Mouse (Mus musculus): Measurements from ENCODE around the gene Gm49403.

Gene Gm49403

DNA sequence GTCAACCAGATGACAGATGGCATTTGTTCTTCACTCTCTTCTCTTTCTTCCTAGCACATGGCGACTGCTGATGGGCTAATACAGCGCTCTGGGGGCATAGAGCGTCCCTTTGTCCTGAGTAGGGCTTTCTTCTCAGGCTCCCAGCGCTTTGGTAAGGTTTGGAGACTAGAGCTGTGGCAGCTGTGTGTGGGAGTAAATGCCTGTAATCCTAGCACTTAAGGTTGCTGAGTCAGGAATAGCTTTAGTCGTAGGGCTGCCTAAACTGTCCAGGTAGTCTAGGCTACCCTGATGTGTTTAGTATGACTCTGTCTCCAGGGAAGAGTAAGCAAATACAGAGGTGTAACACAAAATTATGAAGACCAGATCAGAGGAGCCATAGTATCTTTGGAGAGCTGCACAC is 28.1 kb downstream of the Gm49403 start:
- DNase-seq (ENCODE audit: low spot score), result no peak

DNA sequence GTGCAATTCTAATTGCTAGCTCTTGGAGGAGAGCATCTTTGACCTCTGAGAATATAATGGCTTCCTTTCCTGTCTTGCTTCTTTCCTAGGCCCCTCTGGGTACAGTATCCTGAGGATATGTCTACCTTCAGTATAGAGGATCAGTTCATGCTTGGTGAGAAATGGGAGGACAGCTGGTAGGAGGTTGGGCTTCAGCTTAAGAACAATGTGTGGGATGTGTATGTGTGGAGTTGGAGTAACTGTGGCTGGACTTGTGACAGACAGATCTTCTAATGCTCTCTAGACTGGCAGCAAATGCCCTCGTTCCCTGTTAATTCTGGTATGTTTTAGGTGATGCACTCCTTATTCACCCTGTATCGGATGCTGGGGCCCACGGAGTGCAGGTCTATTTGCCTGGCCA is 30.5 kb downstream of the Gm49403 start:
- no peak for DNase-seq (ENCODE audit: low spot score)

DNA sequence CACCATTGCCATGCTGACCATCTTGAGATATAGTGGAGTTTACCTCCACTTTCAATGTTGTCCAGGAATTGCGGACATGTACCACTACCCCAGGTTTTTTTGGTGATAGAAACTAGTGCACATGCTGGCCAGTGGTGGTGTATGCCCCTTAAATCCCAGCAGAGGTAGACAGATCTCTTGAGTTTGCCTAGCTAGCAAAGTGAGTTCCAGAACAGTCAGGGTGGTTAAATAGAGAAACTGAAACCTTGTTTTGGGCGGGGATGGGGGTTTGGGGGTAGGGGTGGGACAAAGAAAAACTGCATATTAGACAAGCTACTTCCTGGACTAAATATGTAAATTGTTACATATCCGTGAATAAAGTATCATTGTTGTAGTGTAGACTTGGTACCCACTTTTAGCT is 35.3 kb downstream of the Gm49403 start:
- no peak for DNase-seq (ENCODE audit: low spot score)

DNA sequence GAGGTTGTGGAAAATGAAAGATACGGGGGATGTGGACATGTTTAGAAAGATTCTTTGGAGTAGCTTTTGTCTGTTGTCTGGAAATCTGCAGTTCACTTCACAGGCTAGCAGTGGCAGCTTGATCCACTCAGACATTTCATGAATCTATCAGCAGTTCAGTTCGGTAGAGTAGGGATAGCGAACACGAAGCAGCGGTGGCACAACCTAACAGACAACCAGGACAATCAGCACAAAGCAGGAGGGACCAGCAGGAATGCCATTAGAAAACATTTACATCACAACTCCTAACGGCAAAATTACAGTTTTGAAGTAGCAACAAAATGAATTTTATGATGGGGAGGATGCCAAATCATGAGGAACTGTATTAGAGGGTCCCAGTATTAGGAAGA is 35.9 kb downstream of the Gm49403 start:
- DNase-seq (ENCODE audit: low spot score), result no peak

DNA sequence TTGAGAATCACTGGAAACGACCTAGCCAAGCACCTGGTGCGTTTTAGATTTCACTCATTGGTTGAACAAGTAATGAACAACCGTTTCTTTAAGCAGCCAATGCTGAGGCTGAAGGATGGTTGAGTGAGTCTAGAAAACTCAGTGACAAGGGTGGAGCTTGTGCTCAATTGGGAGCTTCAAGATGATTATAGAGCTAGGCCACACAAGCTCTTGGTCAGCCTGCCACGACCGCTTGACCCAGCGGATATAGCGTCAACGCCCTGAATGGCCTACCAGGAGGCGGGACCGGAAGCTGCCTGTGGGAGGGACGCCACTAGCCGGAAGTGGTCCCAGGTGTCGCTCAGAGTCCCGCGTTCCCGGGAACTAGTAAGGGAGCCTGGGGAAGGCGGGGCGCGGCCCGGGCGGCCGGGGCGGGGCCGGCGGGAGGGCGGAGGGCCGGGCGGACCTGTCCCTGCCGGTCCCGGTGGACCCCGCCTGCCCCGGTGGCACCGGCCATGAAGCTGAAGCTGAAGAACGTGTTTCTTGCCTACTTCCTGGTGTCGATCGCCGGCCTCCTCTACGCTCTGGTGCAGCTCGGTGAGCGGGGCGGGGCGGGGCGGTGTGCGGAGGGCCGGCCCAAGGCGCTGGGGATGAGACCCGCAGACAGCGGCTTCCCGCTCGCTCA is 36.5 kb downstream of the Gm49403 start, which contains the start of gene B3gat3:
B3gat3 (plus strand) TSS at position 302 of the 664 bp plus-strand sequence.
- peak; percentile 95 for DNase-seq (ENCODE audit: low spot score)

DNA sequence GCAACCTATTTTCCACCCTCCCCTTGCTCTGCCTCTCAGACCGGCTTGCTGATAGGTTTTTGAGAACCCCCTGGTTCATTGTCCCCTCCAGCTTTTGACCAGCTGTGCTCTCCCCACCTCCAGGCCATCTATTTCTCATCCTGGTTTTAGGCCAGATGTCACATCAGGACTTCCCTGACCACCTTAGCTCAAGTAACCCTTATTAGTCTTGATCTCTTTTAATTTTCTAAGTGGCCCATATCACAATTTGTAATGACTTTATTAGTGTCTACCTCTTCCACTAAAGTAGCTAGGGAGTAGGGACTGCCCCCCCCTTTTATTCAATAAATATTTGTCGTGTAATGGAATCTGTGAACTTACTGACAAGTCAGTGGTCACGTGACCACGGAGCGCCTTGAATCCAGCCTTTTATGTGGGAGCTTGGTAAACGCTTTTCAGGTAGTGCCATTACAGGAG is 37.1 kb downstream of the Gm49403 start:
- no peak for DNase-seq (ENCODE audit: low spot score)

DNA sequence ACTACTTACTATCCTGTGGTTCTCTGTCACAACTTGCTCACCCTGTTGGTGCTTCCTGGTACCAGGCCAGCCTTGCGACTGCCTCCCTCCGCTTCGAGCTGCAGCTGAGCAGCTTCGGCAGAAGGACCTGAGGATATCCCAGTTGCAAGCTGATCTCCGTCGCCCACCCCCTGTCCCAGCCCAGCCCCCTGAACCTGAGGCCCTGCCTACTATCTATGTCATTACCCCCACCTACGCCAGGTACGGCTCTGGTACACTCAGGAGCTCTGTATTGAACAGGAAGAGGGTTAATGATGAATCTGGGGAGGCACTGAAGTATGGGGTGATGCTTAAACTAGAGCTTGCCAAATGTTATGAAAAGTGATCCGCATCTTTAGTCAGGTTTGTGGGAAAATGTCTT is 38.0 kb downstream of the Gm49403 start:
- DNase-seq (ENCODE audit: low spot score), result no peak

DNA sequence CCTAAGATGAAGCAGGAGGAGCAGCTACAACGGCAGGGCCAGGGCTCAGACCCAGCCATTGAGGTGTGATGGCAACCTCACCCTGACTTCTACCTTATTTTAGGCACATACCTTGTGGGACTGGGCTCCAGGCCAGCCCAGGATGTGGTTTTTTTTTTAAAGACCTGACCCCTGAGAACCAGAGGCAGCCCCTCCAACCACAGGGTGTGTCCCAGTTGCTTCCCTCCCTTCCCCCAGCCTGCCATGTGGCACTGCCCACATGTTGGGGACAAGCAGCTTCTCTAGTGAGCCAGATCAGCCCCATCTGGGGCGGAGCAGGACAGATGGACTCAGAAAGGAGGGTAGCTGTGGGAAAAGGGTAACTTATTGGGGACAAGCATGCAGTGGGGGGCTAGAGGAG is 43.0 kb downstream of the Gm49403 start:
- no peak for DNase-seq (ENCODE audit: low spot score)

DNA sequence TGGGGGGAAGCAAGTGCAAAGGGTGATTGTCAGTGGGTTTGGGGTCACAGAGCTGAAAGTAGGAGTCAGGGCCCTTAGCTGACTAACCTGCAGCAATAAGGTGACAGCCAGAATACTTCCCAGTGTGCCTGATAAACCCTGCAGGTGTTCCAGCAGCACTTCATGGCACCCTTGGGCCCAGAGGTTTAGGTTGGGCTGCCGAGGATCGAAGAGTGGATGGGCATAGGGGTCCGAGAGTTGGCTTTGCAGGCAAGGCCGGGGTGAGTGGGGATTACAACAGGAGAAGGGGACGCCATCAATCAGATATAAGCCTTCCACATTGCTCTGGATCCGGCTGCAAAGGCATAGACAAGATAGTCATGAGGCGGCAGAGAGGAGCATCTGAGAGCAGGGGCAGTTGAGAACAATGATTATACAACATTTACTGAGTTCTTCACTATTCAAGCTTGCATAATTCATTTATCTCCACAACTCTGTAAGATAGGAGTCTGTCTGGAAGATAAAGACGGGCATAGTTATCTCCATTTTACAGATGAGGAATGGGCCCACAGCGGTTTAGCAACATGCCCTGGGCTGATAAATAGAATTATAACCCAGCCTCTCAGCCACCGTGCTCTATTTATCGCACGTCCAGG is 44.3 kb downstream of the Gm49403 start:
- no peak for DNase-seq (ENCODE audit: low spot score)

DNA sequence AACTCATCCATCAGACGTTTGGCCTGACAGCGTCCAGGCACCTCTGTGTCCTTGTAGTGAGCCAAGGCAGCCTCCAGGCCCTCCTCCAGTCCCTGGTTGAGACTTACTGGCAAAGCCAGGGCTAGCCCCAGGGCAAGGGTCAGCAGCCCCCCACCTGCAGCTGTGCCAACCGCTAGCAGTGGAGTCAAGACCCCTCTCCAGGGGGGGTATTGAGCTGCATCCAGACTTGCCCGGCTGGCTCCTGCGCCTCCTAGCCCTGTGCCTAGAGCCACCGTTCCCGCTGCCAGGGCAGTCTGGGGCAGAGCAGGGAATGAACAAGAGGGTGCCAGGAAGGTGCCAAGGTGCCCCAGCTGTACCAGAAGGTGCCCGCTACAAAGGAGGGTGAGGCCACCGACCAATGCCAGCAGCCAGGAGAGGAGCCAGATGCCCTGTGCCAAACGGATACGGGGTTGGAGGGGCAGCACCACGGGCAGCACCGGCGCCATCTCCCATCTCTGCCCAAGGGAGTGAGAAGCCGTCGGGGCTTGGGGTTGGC is 45.0 kb downstream of the Gm49403 start:
- DNase-seq (ENCODE audit: low spot score), result no peak

DNA sequence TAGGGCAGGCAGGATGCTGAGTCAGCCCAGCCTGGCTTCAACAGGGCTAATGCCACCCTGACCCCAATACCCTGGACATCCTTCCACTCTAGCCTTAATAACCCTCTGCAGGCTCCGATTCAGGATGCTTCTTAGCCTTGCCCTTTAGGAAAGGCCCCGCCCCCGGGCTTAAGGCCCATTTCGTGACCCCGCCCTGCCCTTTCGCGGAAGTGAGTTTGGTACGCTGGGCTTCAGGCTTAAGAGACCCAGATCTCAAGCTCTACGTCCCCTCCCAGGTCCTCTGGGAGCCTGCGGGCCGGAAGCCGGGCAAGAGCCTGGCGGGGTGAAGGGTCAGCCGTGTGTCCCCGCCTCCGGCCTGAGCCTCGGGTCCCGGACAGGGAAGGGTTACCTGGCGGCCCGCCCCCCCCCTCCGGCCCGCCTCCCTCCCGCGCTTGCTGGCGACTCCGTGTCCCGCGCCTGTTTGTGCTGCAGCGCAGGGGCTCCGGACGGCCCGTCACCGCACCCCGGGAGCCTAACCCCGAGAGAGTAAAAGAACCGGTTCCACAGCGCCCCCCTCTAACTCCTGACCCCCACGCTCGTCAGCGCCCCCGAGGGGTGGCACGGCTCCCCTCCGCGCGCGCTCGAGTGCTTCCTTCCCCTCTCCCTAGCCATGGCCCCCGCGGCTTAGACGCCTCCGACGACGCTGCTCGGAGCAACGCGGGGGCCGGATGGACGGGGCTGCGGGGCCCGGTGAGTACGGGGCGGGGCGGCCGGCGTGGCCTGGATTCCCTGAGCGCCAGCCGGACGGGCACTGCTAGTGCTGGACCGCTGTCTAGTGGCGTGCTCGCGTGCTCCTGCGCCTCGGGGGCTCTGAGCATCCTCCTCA is 45.7 kb downstream of the Gm49403 start, which contains the start of the genes Rom1 and Eml3:
Rom1 (minus strand) TSS at position 133 of the 865 bp plus-strand sequence.
Eml3 (plus strand) TSS at position 329 of the 865 bp plus-strand sequence.
- DNase-seq (ENCODE audit: low spot score), result peak; percentile 77

DNA sequence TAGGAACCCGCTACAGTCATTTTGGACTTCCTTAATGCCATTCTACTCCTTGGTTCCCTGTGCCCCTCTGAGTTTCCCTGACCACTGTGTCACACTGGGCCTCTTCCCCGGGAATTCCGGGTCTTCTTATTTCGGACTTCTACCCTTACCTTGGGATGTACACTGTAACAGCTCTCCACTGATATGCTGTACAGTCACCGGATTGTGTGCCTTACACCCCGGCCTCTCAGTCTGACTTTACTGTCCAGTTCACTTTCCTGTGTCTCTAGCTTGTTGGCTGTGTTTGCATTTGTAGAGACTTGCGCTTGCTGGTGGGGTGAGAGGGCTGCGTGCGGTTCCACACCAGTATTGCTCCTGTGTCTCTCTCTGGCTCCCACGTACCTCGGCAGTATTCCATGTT is 46.4 kb downstream of the Gm49403 start:
- no peak for DNase-seq (ENCODE audit: low spot score)

DNA sequence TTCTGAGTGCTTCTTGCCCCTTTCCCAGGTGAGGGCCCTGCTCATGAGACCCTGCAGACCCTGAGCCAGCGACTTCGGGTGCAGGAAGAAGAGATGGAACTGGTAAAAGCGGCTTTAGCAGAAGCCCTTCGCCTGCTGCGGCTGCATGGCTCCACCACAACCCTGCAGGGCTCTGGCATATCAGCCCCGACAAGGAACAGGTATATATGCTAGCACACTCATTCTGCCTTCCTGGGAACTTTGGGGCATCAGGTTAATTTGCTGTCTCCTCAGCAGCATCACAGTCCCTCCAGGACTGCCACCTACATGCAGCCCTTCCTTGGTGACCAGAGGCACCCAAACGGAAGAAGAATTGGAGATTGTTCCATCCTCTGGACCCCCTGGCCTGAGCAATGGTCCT is 47.0 kb downstream of the Gm49403 start:
- DNase-seq (ENCODE audit: low spot score), result no peak

DNA sequence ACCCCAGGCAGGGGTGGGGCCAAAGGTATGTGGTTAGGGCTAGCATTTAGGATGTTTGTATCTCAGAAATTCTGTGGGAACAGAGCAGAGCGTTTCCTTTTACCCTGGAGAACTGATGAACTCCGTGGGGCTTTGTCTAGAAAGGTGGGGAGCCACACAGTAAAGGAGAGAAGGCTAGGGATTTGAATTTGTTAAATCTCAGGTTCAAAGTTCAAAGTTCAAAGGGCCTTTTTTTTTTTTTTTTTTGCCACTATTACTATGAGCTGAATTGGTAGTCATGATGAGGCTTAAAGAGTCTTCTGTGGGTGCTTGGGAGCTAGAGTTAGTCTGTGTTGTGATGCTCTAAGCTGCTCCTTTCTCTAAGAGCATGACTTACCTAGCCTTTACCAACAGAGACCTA is 53.0 kb downstream of the Gm49403 start:
- no peak for DNase-seq (ENCODE audit: low spot score)
